ENCODE assay signal across 8 mouse cellular contexts in genomic region chr10:67284311-67284710, GRCm38 (mm10). TPM values are rescaled to one million over a fixed set of nuclear protein-coding genes. Genes with fewer than 3 reads are reported as not detected.
A peak's percentile ranks its signal among the peaks of the same experiment; 100 is the strongest.
DNase-seq lines count a peak whose midpoint lies in the region; ATAC-seq lines count a peak whose summit lies in the region.

No protein-coding gene starts in this region.

- DNase-seq in frontal cortex, postnatal 14 days (ENCODE audit: low spot score in 2 of 2), result no peak
- peak; percentile 69 to 86 for DNase-seq in adrenal gland, adult (ENCODE audit: inconsistent age in 2 of 2, low spot score in 1 of 2)
- DNase-seq in hindbrain, embryonic 14.5 days (ENCODE audit: low spot score), result no peak
- no peak for DNase-seq in liver, embryonic 13.5 days
- DNase-seq in retina, embryonic 14.5 days (ENCODE audit: low spot score), result no peak

- no peaks in the 10 kb centered on the region for H3K9me3 ChIP-seq in embryonic facial prominence, embryonic 13.5 days
- H3K9me3 ChIP-seq in hindbrain, embryonic 14.5 days (ENCODE audit: control insufficient read depth, low read length), result no peaks in the 10 kb centered on the region
- H3K9me3 ChIP-seq in liver, embryonic 13.5 days (replicated peaks), result no peaks in the 10 kb centered on the region
- no peaks in the 10 kb centered on the region for H3K9me3 ChIP-seq in neural tube, embryonic 13.5 days

- H3K4me1 ChIP-seq in embryonic facial prominence, embryonic 13.5 days, result peaks cover 12% of the 10 kb centered on the region
- peaks cover 25% of the 10 kb centered on the region for H3K4me1 ChIP-seq in hindbrain, embryonic 14.5 days (replicated peaks; ENCODE audit: control insufficient read depth, insufficient read depth, low read length)
- peaks cover 38% of the 10 kb centered on the region for H3K4me1 ChIP-seq in liver, embryonic 13.5 days (replicated peaks)
- peaks cover 31% of the 10 kb centered on the region for H3K4me1 ChIP-seq in neural tube, embryonic 13.5 days (replicated peaks)

- peak overlapping the region; percentile 51 for H3K27ac ChIP-seq in embryonic facial prominence, embryonic 13.5 days
- H3K27ac ChIP-seq in hindbrain, embryonic 14.5 days, result no peak overlapping the region
- peak overlapping the region; percentile 73; the same call in 1 of the 2 replicates for H3K27ac ChIP-seq in liver, embryonic 13.5 days
- peak overlapping the region; percentile 83; the same call in 1 of the 2 replicates for H3K27ac ChIP-seq in neural tube, embryonic 13.5 days (replicated peaks)

- peak overlapping the region; percentile 82 for H3K4me2 ChIP-seq in embryonic facial prominence, embryonic 13.5 days
- H3K4me2 ChIP-seq in hindbrain, embryonic 14.5 days (replicated peaks), result peak overlapping the region; percentile 94
- peak overlapping the region; percentile 93 for H3K4me2 ChIP-seq in liver, embryonic 13.5 days
- H3K4me2 ChIP-seq in neural tube, embryonic 13.5 days, result peak overlapping the region; percentile 93

- 4% methylated on average over 10 of the region's 10 CpGs for WGBS in embryonic facial prominence, embryonic 13.5 days
- 4% methylated on average over 10 of the region's 10 CpGs for WGBS in hindbrain, embryonic 14.5 days
- WGBS in liver, embryonic 13.5 days (ENCODE audit: insufficient replicate concordance), result 2% methylated on average over 10 of the region's 10 CpGs
- under 1% methylated on average over 10 of the region's 10 CpGs for WGBS in neural tube, embryonic 13.5 days

- no peaks in the 10 kb centered on the region for H3K36me3 ChIP-seq in embryonic facial prominence, embryonic 13.5 days
- no peaks in the 10 kb centered on the region for H3K36me3 ChIP-seq in hindbrain, embryonic 14.5 days (replicated peaks; ENCODE audit: control insufficient read depth, insufficient read depth)
- no peaks in the 10 kb centered on the region for H3K36me3 ChIP-seq in liver, embryonic 13.5 days
- no peaks in the 10 kb centered on the region for H3K36me3 ChIP-seq in neural tube, embryonic 13.5 days

- H3K9ac ChIP-seq in embryonic facial prominence, embryonic 13.5 days, result peak overlapping the region; percentile 93
- H3K9ac ChIP-seq in hindbrain, embryonic 14.5 days, result peak overlapping the region; percentile 92
- H3K9ac ChIP-seq in liver, embryonic 13.5 days, result peak overlapping the region; percentile 94
- H3K9ac ChIP-seq in neural tube, embryonic 13.5 days, result peak overlapping the region; percentile 97

- peak; percentile 5; the same call in 1 of the 2 replicates for ATAC-seq in frontal cortex, adult (ENCODE audit: low TSS enrichment)
- ATAC-seq in embryonic facial prominence, embryonic 13.5 days (ENCODE audit: insufficient number of reproducible peaks, insufficient read depth, low FRiP score, low TSS enrichment, low read depth), result no peak
- ATAC-seq in hindbrain, embryonic 14.5 days (ENCODE audit: low FRiP score), result no peak
- ATAC-seq in liver, embryonic 13.5 days (ENCODE audit: low read depth), result no peak
- ATAC-seq in neural tube, embryonic 13.5 days (ENCODE audit: low read depth), result no peak

- peak overlapping the region; percentile 97 for H3K4me3 ChIP-seq in embryonic facial prominence, embryonic 13.5 days
- H3K4me3 ChIP-seq in hindbrain, embryonic 14.5 days (replicated peaks; ENCODE audit: low read length), result peak overlapping the region; percentile 96
- H3K4me3 ChIP-seq in liver, embryonic 13.5 days (replicated peaks), result peak overlapping the region; percentile 88
- H3K4me3 ChIP-seq in neural tube, embryonic 13.5 days, result peak overlapping the region; percentile 97

- H3K27me3 ChIP-seq in embryonic facial prominence, embryonic 13.5 days, result no peaks in the 10 kb centered on the region
- no peaks in the 10 kb centered on the region for H3K27me3 ChIP-seq in hindbrain, embryonic 14.5 days (ENCODE audit: control insufficient read depth, insufficient read depth, low read length)
- no peaks in the 10 kb centered on the region for H3K27me3 ChIP-seq in liver, embryonic 13.5 days
- no peaks in the 10 kb centered on the region for H3K27me3 ChIP-seq in neural tube, embryonic 13.5 days

RNA-seq across cellular contexts. Expression of gene Nrbf2, which starts 0.8 kb away (rescaled TPM):
- polyA plus RNA-seq in embryonic facial prominence, embryonic 13.5 days (2015; fragmentation: Nextera tagmentation; extraction: Ambion mirVana), result 38.5 and 38.9 TPM in 2 replicates
- 40.2 and 44.4 TPM in 2 replicates for polyA plus RNA-seq in hindbrain, embryonic 14.5 days (2014; fragmentation: Nextera tagmentation; extraction: Ambion mirVana)
- polyA plus RNA-seq in liver, embryonic 13.5 days (2015; fragmentation: Nextera tagmentation; extraction: Ambion mirVana), result 19.2 and 23.0 TPM in 2 replicates
- 40.9 and 42.2 TPM in 2 replicates for polyA plus RNA-seq in neural tube, embryonic 13.5 days (2015; fragmentation: Nextera tagmentation; extraction: Ambion mirVana)

Comparison
In these comparisons a context has a peak if more than half of its experiments do, and no peak if none do; other contexts are left out.
1. DNase-seq: peak in adrenal gland, adult (2 of 2); none in frontal cortex, postnatal 14 days (0 of 2), hindbrain, embryonic 14.5 days (single experiment), liver, embryonic 13.5 days (single experiment) and retina, embryonic 14.5 days (single experiment).
2. Peak in every context shown above with its lines, with median percentiles within 50 percentile points of each other: H3K4me2 ChIP-seq, H3K4me3 ChIP-seq and H3K9ac ChIP-seq.